Mouse (Mus musculus): Measurements from ENCODE around the gene Nsun7.

- no peak for TF ChIP-seq CTCF (IDR thresholded peaks at IDR 0.05; ENCODE audit: low read depth)
- no peak for TF ChIP-seq EP300 (IDR thresholded peaks at IDR 0.05; ENCODE audit: low read depth)
Measured at GRCm38 (mm10) chr5:66219692-66220091, 40.0 kb upstream of the Nsun7 start.
